ENCODE assay signal across 7 mouse cellular contexts in genomic region chr8:124947865-124948732, GRCm38 (mm10). TPM values are rescaled to one million over a fixed set of nuclear protein-coding genes. Genes with fewer than 3 reads are reported as not detected.
DNase-seq lines count a peak whose midpoint lies in the region; ATAC-seq and TF ChIP-seq lines count a peak whose summit lies in the region.

No protein-coding gene starts in this region.

- under 1% methylated on average over 67 of the region's 67 CpGs for WGBS in cerebellum, adult 2 months
- WGBS in hindbrain, embryonic 15.5 days: under 1% methylated on average over 67 of the region's 67 CpGs
- under 1% methylated on average over 67 of the region's 67 CpGs for WGBS in limb, embryonic 11.5 days
- WGBS in midbrain, embryonic 12.5 days: under 1% methylated on average over 66 of the region's 67 CpGs

- ATAC-seq in hindbrain, embryonic 15.5 days (ENCODE audit: low FRiP score, low read depth): peak; percentile 19
- ATAC-seq in limb, embryonic 11.5 days (ENCODE audit: insufficient number of reproducible peaks, low FRiP score, low TSS enrichment, low read depth): no peak
- ATAC-seq in midbrain, embryonic 12.5 days (ENCODE audit: low FRiP score, low read depth): peak; percentile 60

- H3K4me3 ChIP-seq in cerebellum, adult 2 months (replicated peaks; ENCODE audit: insufficient read depth, low read depth, low read length): peak overlapping the region; percentile 65
- H3K4me3 ChIP-seq in hindbrain, embryonic 15.5 days: peak overlapping the region; percentile 96
- peak overlapping the region; percentile 90 for H3K4me3 ChIP-seq in limb, embryonic 11.5 days (ENCODE audit: low read depth, low read length)
- H3K4me3 ChIP-seq in midbrain, embryonic 12.5 days: peak overlapping the region; percentile 78

- TF ChIP-seq CTCF in cerebellum, adult 2 months (IDR thresholded peaks at IDR 0.05; ENCODE audit: borderline replicate concordance, insufficient read depth, low read depth, low read length): no peak

- H3K9ac ChIP-seq in hindbrain, embryonic 15.5 days: peak overlapping the region; percentile 97
- H3K9ac ChIP-seq in limb, embryonic 11.5 days (ENCODE audit: low read length): peak overlapping the region; percentile 70
- H3K9ac ChIP-seq in midbrain, embryonic 12.5 days (replicated peaks): peak overlapping the region; percentile 79

- no peaks in the 10 kb centered on the region for H3K36me3 ChIP-seq in hindbrain, embryonic 15.5 days
- no peaks in the 10 kb centered on the region for H3K36me3 ChIP-seq in limb, embryonic 11.5 days (ENCODE audit: control insufficient read depth, insufficient read depth, low read length)
- H3K36me3 ChIP-seq in midbrain, embryonic 12.5 days: no peaks in the 10 kb centered on the region; the same call in 1 of the 2 replicates

- DNase-seq in R1 (ENCODE audit: low read depth, low spot score): peak; percentile 43
- peak; percentile 74 to 78 for DNase-seq in cerebellum, adult 2 months
- DNase-seq in frontal cortex, postnatal 25 days (ENCODE audit: low spot score in 2 of 2): peak; percentile 19 to 33
- peak; percentile 72 for DNase-seq in limb, embryonic 11.5 days (ENCODE audit: low spot score)
- DNase-seq in spleen, postnatal 10 days (ENCODE audit: low spot score in 2 of 2): peak; percentile 55 to 56

- H3K27me3 ChIP-seq in cerebellum, adult 2 months (ENCODE audit: control insufficient read depth, insufficient read depth, low read length): no peaks in the 10 kb centered on the region
- no peaks in the 10 kb centered on the region for H3K27me3 ChIP-seq in hindbrain, embryonic 15.5 days
- H3K27me3 ChIP-seq in limb, embryonic 11.5 days (ENCODE audit: control insufficient read depth, insufficient read depth, low read length): no peaks in the 10 kb centered on the region
- no peaks in the 10 kb centered on the region for H3K27me3 ChIP-seq in midbrain, embryonic 12.5 days

- peaks cover 8% of the 10 kb centered on the region for H3K4me1 ChIP-seq in cerebellum, adult 2 months (ENCODE audit: control insufficient read depth, insufficient read depth, low read length)
- peaks cover 57% of the 10 kb centered on the region for H3K4me1 ChIP-seq in hindbrain, embryonic 15.5 days (replicated peaks)
- peaks cover 9% of the 10 kb centered on the region for H3K4me1 ChIP-seq in limb, embryonic 11.5 days (ENCODE audit: control insufficient read depth, insufficient read depth, low read length)
- H3K4me1 ChIP-seq in midbrain, embryonic 12.5 days: peaks cover 48% of the 10 kb centered on the region

- H3K4me2 ChIP-seq in hindbrain, embryonic 15.5 days: peak overlapping the region; percentile 75
- H3K4me2 ChIP-seq in limb, embryonic 11.5 days (ENCODE audit: low read depth, severe bottlenecking): peak overlapping the region; percentile 91
- peak overlapping the region; percentile 84 for H3K4me2 ChIP-seq in midbrain, embryonic 12.5 days (replicated peaks)

- H3K9me3 ChIP-seq in hindbrain, embryonic 15.5 days: no peaks in the 10 kb centered on the region
- H3K9me3 ChIP-seq in limb, embryonic 11.5 days (ENCODE audit: control insufficient read depth, low read length): no peaks in the 10 kb centered on the region
- no peaks in the 10 kb centered on the region for H3K9me3 ChIP-seq in midbrain, embryonic 12.5 days

- 0 out of 2 replicates have a peak, but pooled peaks have one; percentile 20 for TF ChIP-seq POLR2A in cerebellum, adult 2 months (IDR thresholded peaks at IDR 0.05; ENCODE audit: borderline replicate concordance, insufficient read depth, low read length)

- peak overlapping the region; percentile 26 for H3K27ac ChIP-seq in cerebellum, adult 2 months (ENCODE audit: insufficient read depth, low read length)
- peak overlapping the region; percentile 98 for H3K27ac ChIP-seq in hindbrain, embryonic 15.5 days (replicated peaks)
- H3K27ac ChIP-seq in limb, embryonic 11.5 days (replicated peaks; ENCODE audit: low read depth, low read length): peak overlapping the region; percentile 91
- peak overlapping the region; percentile 98 for H3K27ac ChIP-seq in midbrain, embryonic 12.5 days (replicated peaks)

RNA-seq across cellular contexts. Expression of gene Egln1, which starts 1.0 kb away (rescaled TPM):
- 58.1 and 58.8 TPM in 2 replicates for polyA plus RNA-seq in cerebellum, adult 2 months (2012; rRNA removed)
- polyA plus RNA-seq in hindbrain, embryonic 15.5 days (2015; fragmentation: Nextera tagmentation; extraction: Ambion mirVana): 15.5 and 16.9 TPM in 2 replicates
- 15.1 and 15.3 TPM in 2 replicates for polyA plus RNA-seq in limb, embryonic 11.5 days (2014; fragmentation: Nextera tagmentation; extraction: Ambion mirVana)
- polyA plus RNA-seq in midbrain, embryonic 12.5 days (2016; fragmentation: Nextera tagmentation; extraction: Ambion mirVana): 17.3 and 17.8 TPM in 2 replicates

RNA-seq across cellular contexts. Expression of gene Sprtn, which starts 50.4 kb away (rescaled TPM):
- polyA plus RNA-seq in cerebellum, adult 2 months (2012; rRNA removed): 18.5 and 19.5 TPM in 2 replicates
- polyA plus RNA-seq in hindbrain, embryonic 15.5 days (2015; fragmentation: Nextera tagmentation; extraction: Ambion mirVana): 8.8 and 9.3 TPM in 2 replicates
- 8.9 and 9.3 TPM in 2 replicates for polyA plus RNA-seq in limb, embryonic 11.5 days (2014; fragmentation: Nextera tagmentation; extraction: Ambion mirVana)
- 17.4 and 17.8 TPM in 2 replicates for polyA plus RNA-seq in midbrain, embryonic 12.5 days (2016; fragmentation: Nextera tagmentation; extraction: Ambion mirVana)

RNA-seq across cellular contexts. Expression of gene Exoc8, which starts 50.6 kb away (rescaled TPM):
- 16.2 and 18.2 TPM in 2 replicates for polyA plus RNA-seq in cerebellum, adult 2 months (2012; rRNA removed)
- 14.6 and 15.2 TPM in 2 replicates for polyA plus RNA-seq in hindbrain, embryonic 15.5 days (2015; fragmentation: Nextera tagmentation; extraction: Ambion mirVana)
- polyA plus RNA-seq in limb, embryonic 11.5 days (2014; fragmentation: Nextera tagmentation; extraction: Ambion mirVana): 7.0 and 8.1 TPM in 2 replicates
- polyA plus RNA-seq in midbrain, embryonic 12.5 days (2016; fragmentation: Nextera tagmentation; extraction: Ambion mirVana): 15.4 and 18.1 TPM in 2 replicates

Comparison
In these comparisons a context has a peak if more than half of its experiments do, and no peak if none do; other contexts are left out.
1. DNase-seq: peak in every context shown above with its lines; median percentile 76 in cerebellum, adult 2 months; 72 in limb, embryonic 11.5 days; 56 in spleen, postnatal 10 days; 43 in R1; 26 in frontal cortex, postnatal 25 days.
2. H3K27ac ChIP-seq: peak in every context shown above with its lines; median percentile 98 in hindbrain, embryonic 15.5 days; 98 in midbrain, embryonic 12.5 days; 91 in limb, embryonic 11.5 days; 26 in cerebellum, adult 2 months.